In the genomic region with DNA sequence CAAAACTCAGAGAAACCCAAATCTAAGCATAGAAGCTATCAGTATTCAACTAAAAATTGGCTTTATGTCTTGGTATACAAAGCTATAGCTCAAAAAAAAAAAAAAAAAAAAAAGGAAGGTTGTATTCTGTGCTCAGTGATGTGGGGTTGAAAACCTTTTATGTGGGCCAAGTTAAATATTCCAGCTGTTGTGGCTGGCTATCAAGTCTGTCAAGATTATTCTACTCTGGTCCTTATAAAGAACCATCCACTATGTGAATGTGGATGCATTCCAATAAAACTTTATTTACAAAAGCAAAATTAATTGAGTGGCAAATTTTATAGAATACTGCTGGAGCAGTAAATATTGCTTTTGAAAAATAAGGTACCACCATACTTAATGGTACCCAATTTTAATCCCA, we compare ENCODE assay signal across 29 mouse cellular contexts.
"Had no signal": no experiment of that assay in that cellular context is flagged by ENCODE, and none has a peak within 500 bp of the region (broad histone marks: within the 10 kb centered on the region; RNA-seq: fewer than 3 reads in every experiment).

No protein-coding gene starts in this region.

- H3K27ac ChIP-seq: left cerebral cortex, adult 2 months; limb, embryonic 10.5 days; limb, embryonic 12.5 days; limb, embryonic 13.5 days; limb, embryonic 15.5 days; liver, embryonic 12.5 days; liver, embryonic 13.5 days; liver, embryonic 14.5 days; liver, embryonic 15.5 days; macrophage; midbrain, embryonic 10.5 days; midbrain, embryonic 12.5 days; midbrain, embryonic 13.5 days; midbrain, embryonic 15.5 days; neural tube, embryonic 12.5 days had no signal

- H3K36me3 ChIP-seq: limb, embryonic 10.5 days; limb, embryonic 12.5 days; limb, embryonic 13.5 days; limb, embryonic 15.5 days; liver, embryonic 12.5 days; liver, embryonic 13.5 days; liver, embryonic 15.5 days; midbrain, embryonic 10.5 days; midbrain, embryonic 12.5 days; midbrain, embryonic 13.5 days; midbrain, embryonic 15.5 days; neural tube, embryonic 12.5 days had no signal

- H3K4me1 ChIP-seq: limb, embryonic 10.5 days; limb, embryonic 12.5 days; limb, embryonic 13.5 days; limb, embryonic 15.5 days; liver, embryonic 12.5 days; liver, embryonic 13.5 days; liver, embryonic 15.5 days; megakaryocyte, embryonic 14.5 days had no signal

- H3K4me2 ChIP-seq: limb, embryonic 12.5 days; limb, embryonic 13.5 days; limb, embryonic 15.5 days; liver, embryonic 11.5 days; liver, embryonic 12.5 days; liver, embryonic 13.5 days; liver, embryonic 15.5 days; midbrain, embryonic 11.5 days; midbrain, embryonic 12.5 days; midbrain, embryonic 13.5 days; midbrain, embryonic 15.5 days; neural tube, embryonic 12.5 days had no signal

- ATAC-seq: liver, embryonic 12.5 days; liver, postnatal 0 days; lung, postnatal 0 days; midbrain, embryonic 13.5 days; midbrain, embryonic 15.5 days; midbrain, embryonic 16.5 days had no signal

- DNase-seq: layer of hippocampus, postnatal 36 days; left cerebral cortex, postnatal 4 days; liver; liver, embryonic 13.5 days; liver, postnatal 0 days; lung, adult 18-20 months; lung, postnatal 14 days; lung, postnatal 36 days; midbrain, embryonic 14.5 days had no signal

- H3K27me3 ChIP-seq: limb, embryonic 12.5 days; limb, embryonic 13.5 days; limb, embryonic 15.5 days; liver, embryonic 12.5 days; liver, embryonic 13.5 days; liver, embryonic 15.5 days; neural tube, embryonic 12.5 days had no signal

- H3K9ac ChIP-seq: limb, embryonic 12.5 days; limb, embryonic 13.5 days; limb, embryonic 15.5 days; liver, embryonic 12.5 days; liver, embryonic 13.5 days; liver, embryonic 14.5 days; liver, embryonic 15.5 days; liver, postnatal 0 days; midbrain, embryonic 12.5 days; midbrain, embryonic 13.5 days; midbrain, embryonic 15.5 days; neural tube, embryonic 12.5 days had no signal

- H3K9me3 ChIP-seq: limb, embryonic 10.5 days; limb, embryonic 12.5 days; limb, embryonic 13.5 days; limb, embryonic 15.5 days; liver, embryonic 12.5 days; liver, embryonic 13.5 days; liver, embryonic 15.5 days; midbrain, embryonic 10.5 days; midbrain, embryonic 12.5 days; midbrain, embryonic 13.5 days; midbrain, embryonic 15.5 days; neural tube, embryonic 12.5 days had no signal

- H3K4me3 ChIP-seq: left cerebral cortex, adult 2 months; limb, embryonic 10.5 days; limb, embryonic 12.5 days; limb, embryonic 13.5 days; limb, embryonic 15.5 days; liver, embryonic 12.5 days; liver, embryonic 13.5 days; liver, embryonic 15.5 days; megakaryocyte, embryonic 14.5 days; midbrain, embryonic 10.5 days; midbrain, embryonic 12.5 days; midbrain, embryonic 13.5 days; midbrain, embryonic 15.5 days; myocyte; neural tube, embryonic 12.5 days had no signal
